Mouse (Mus musculus): ENCODE measurements around the gene Bola1.

Bola1 gene

GRCm38 (mm10) chr3:96226695-96227648 lies 7.5 kb upstream of the Bola1 start:
- 72% methylated on average over 8 of the region's 8 CpGs for WGBS

- WGBS, result 65% methylated on average over 2 of the region's 2 CpGs
These were observed 5.9 kb upstream of the Bola1 start for GRCm38 (mm10) chr3:96225421-96225820.

- WGBS, result 64% methylated on average over 4 of the region's 4 CpGs
These were observed 3.3 kb upstream of the Bola1 start for GRCm38 (mm10) chr3:96222774-96223173.

- WGBS, result 16% methylated on average over 9 of the region's 9 CpGs
These were observed 2.1 kb upstream of the Bola1 start for GRCm38 (mm10) chr3:96221640-96222038.

- under 1% methylated on average over 43 of the region's 43 CpGs for WGBS
These were observed 1.5 kb upstream of the Bola1 start, which contains the start of the genes Hist2h2ac and Hist2h2be for GRCm38 (mm10) chr3:96220765-96221639. Hist2h2ac (minus strand) TSS chr3:96220880. Hist2h2be (plus strand) TSS chr3:96221119.

- under 1% methylated on average over 34 of the region's 47 CpGs for WGBS
These were observed 739 bp upstream of the Bola1 start for GRCm38 (mm10) chr3:96220131-96220764.

- WGBS, result under 1% methylated on average over 12 of the region's 12 CpGs
These were observed 293 bp downstream of the Bola1 start for GRCm38 (mm10) chr3:96219191-96219641.

GRCm38 (mm10) chr3:96209242-96209641 lies 10.3 kb downstream of the Bola1 start:
- WGBS, result 25% methylated on average over 15 of the region's 15 CpGs

- WGBS, result 76% methylated on average over 3 of the region's 3 CpGs
These were observed 11.7 kb downstream of the Bola1 start for GRCm38 (mm10) chr3:96207819-96208218.

- WGBS, result 78% methylated on average over 2 of the region's 2 CpGs
These were observed 19.8 kb downstream of the Bola1 start for GRCm38 (mm10) chr3:96199731-96200130.

- 26% methylated on average over 8 of the region's 8 CpGs for WGBS
These were observed 20.8 kb downstream of the Bola1 start for GRCm38 (mm10) chr3:96198601-96199251.

- 4% methylated on average over 6 of the region's 6 CpGs for WGBS
These were observed 21.3 kb downstream of the Bola1 start for GRCm38 (mm10) chr3:96198181-96198580.

GRCm38 (mm10) chr3:96197129-96197749 lies 22.3 kb downstream of the Bola1 start:
- WGBS, result under 1% methylated on average over 50 of the region's 50 CpGs

GRCm38 (mm10) chr3:96196437-96197128 lies 22.9 kb downstream of the Bola1 start:
- 12% methylated on average over 27 of the region's 27 CpGs for WGBS

GRCm38 (mm10) chr3:96195616-96196313 lies 23.7 kb downstream of the Bola1 start:
- WGBS, result 79% methylated on average over 11 of the region's 11 CpGs

GRCm38 (mm10) chr3:96194966-96195365 lies 24.5 kb downstream of the Bola1 start:
- WGBS, result 79% methylated on average over 10 of the region's 10 CpGs

- 49% methylated on average over 12 of the region's 12 CpGs for WGBS
These were observed 26.5 kb downstream of the Bola1 start for GRCm38 (mm10) chr3:96192977-96193376.

GRCm38 (mm10) chr3:96182382-96182776 lies 37.1 kb downstream of the Bola1 start:
- WGBS, result 9% methylated on average over 4 of the region's 4 CpGs

Measured in cerebral cortex, adult 2 months (tissue).